Mouse (Mus musculus): ENCODE measurements around the gene Itgb1bp1.

GRCm38 (mm10) chr12:21305741-21306140 is 19.7 kb upstream of the Itgb1bp1 start:
- TF ChIP-seq CTCF (IDR thresholded peaks at IDR 0.05; ENCODE audit: low read depth, low read length) (no peak), GATA1 (IDR thresholded peaks at IDR 0.05; ENCODE audit: borderline replicate concordance, low read length) (no peak), POLR2AphosphoS5 (IDR thresholded peaks at IDR 0.05; ENCODE audit: insufficient replicate concordance, low read depth, low read length) (no peak)
